Comparison of ENCODE assay signal across 8 mouse cellular contexts in the genomic region with DNA sequence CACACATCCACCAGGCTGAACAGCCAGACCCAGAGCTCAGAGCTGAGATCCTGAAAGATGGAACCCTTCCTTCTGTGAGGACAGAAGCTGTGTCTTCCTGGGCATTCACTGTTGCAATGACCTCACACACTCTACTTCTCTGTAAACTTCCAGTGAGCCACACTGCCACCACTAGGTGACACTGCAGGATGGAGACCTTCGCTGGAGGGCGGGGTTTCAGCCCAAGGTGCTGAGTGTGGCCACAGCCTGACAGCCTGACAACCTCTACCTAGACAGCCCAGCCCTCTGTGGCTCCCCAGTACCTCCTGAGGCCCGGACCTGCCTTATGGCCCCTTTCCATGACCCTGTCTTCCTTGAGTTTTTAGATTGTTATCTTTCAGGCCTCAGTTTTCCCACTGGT. TPM values are rescaled to one million over a fixed set of nuclear protein-coding genes. Genes with fewer than 3 reads are reported as not detected.
A peak's percentile ranks its signal among the peaks of the same experiment; 100 is the strongest.
DNase-seq lines count a peak whose midpoint lies in the region; ATAC-seq lines count a peak whose summit lies in the region.

No protein-coding gene starts in this region.

- H3K9ac ChIP-seq in forebrain, embryonic 11.5 days (ENCODE audit: low read length) = no peak overlapping the region
- H3K9ac ChIP-seq in liver, embryonic 13.5 days = no peak overlapping the region

- no peak overlapping the region for H3K4me2 ChIP-seq in forebrain, embryonic 11.5 days (ENCODE audit: low read depth, low read length, severe bottlenecking)
- H3K4me2 ChIP-seq in liver, embryonic 13.5 days = no peak overlapping the region

- H3K27me3 ChIP-seq in forebrain, embryonic 11.5 days (ENCODE audit: control insufficient read depth, insufficient read depth, low read length) = no peaks in the 10 kb centered on the region; the same call in 1 of the 2 replicates
- H3K27me3 ChIP-seq in liver, embryonic 13.5 days = peaks cover 8% of the 10 kb centered on the region

- 12% methylated on average over 3 of the region's 3 CpGs for WGBS in forebrain, embryonic 11.5 days
- WGBS in liver, embryonic 13.5 days (ENCODE audit: insufficient replicate concordance) = 15% methylated on average over 3 of the region's 3 CpGs

- peak; percentile 81 for ATAC-seq in forebrain, embryonic 11.5 days (replicated peaks; ENCODE audit: low FRiP score)
- ATAC-seq in liver, embryonic 13.5 days (ENCODE audit: low read depth) = peak; percentile 59; the same call in 1 of the 2 replicates

- no peak overlapping the region for H3K27ac ChIP-seq in forebrain, embryonic 11.5 days (ENCODE audit: low read depth, low read length)
- no peak overlapping the region for H3K27ac ChIP-seq in liver, embryonic 13.5 days

- no peak overlapping the region for H3K4me3 ChIP-seq in forebrain, embryonic 11.5 days (ENCODE audit: low read depth, low read length)
- no peak overlapping the region for H3K4me3 ChIP-seq in liver, embryonic 13.5 days (replicated peaks)

- no peaks in the 10 kb centered on the region for H3K4me1 ChIP-seq in forebrain, embryonic 11.5 days (replicated peaks; ENCODE audit: control insufficient read depth, insufficient read depth, low read length)
- H3K4me1 ChIP-seq in liver, embryonic 13.5 days (replicated peaks) = peaks cover 3% of the 10 kb centered on the region; the same call in 1 of the 2 replicates

- DNase-seq in urinary bladder, postnatal 14 days (ENCODE audit: low spot score) = peak; percentile 38
- no peak for DNase-seq in urinary bladder, postnatal 4 days (ENCODE audit: low spot score in 2 of 2)
- peak; percentile 56 for DNase-seq in c-Kit-positive CD71-negative TER-119-negative erythroid progenitor cells, embryonic 14.5 days (ENCODE audit: low read depth)
- DNase-seq in forebrain, embryonic 11.5 days (ENCODE audit: low spot score) = peak; percentile 82
- peak; percentile 89 for DNase-seq in induced T-regulatory cell, adult 2 months (ENCODE audit: low read depth)
- DNase-seq in liver, embryonic 13.5 days = peak; percentile 68
- peak; percentile 33 for DNase-seq in neural tube, embryonic 10.5 days (ENCODE audit: extremely low spot score, low spot score)
- DNase-seq in thymus, postnatal 25 days = peak; percentile 69

- no peaks in the 10 kb centered on the region for H3K36me3 ChIP-seq in forebrain, embryonic 11.5 days (ENCODE audit: control insufficient read depth, insufficient read depth, low read length)
- H3K36me3 ChIP-seq in liver, embryonic 13.5 days = no peaks in the 10 kb centered on the region

- no peaks in the 10 kb centered on the region for H3K9me3 ChIP-seq in forebrain, embryonic 11.5 days (ENCODE audit: control insufficient read depth, low read length)
- no peaks in the 10 kb centered on the region for H3K9me3 ChIP-seq in liver, embryonic 13.5 days (replicated peaks)

RNA-seq across cellular contexts. Expression of a gene that starts 12.9 kb away (rescaled TPM):
- 0.89 and 0.96 TPM in 2 replicates for polyA plus RNA-seq in forebrain, embryonic 11.5 days (2014; fragmentation: Nextera tagmentation; extraction: Ambion mirVana)
- 0.18 TPM in 1 of 2 replicates, not detected in the other for polyA plus RNA-seq in liver, embryonic 13.5 days (2015; fragmentation: Nextera tagmentation; extraction: Ambion mirVana)

RNA-seq across cellular contexts. Expression of a gene that starts 14.7 kb away (rescaled TPM):
- polyA plus RNA-seq in forebrain, embryonic 11.5 days (2014; fragmentation: Nextera tagmentation; extraction: Ambion mirVana) = 3.2 and 4.0 TPM in 2 replicates
- 0.03 and 0.09 TPM in 2 replicates for polyA plus RNA-seq in liver, embryonic 13.5 days (2015; fragmentation: Nextera tagmentation; extraction: Ambion mirVana)

RNA-seq across cellular contexts. Expression of a gene that starts 30.2 kb away (rescaled TPM):
- polyA plus RNA-seq in forebrain, embryonic 11.5 days (2014; fragmentation: Nextera tagmentation; extraction: Ambion mirVana) = 8.2 and 9.8 TPM in 2 replicates
- not detected in 2 replicates for polyA plus RNA-seq in liver, embryonic 13.5 days (2015; fragmentation: Nextera tagmentation; extraction: Ambion mirVana)

Comparison
In these comparisons a context has a peak if more than half of its experiments do, and no peak if none do; other contexts are left out.
1. DNase-seq: peak in urinary bladder, postnatal 14 days (single experiment), c-Kit-positive CD71-negative TER-119-negative erythroid progenitor cells, embryonic 14.5 days (single experiment), forebrain, embryonic 11.5 days (single experiment), induced T-regulatory cell, adult 2 months (single experiment), liver, embryonic 13.5 days (single experiment), neural tube, embryonic 10.5 days (single experiment) and thymus, postnatal 25 days (single experiment); none in urinary bladder, postnatal 4 days (0 of 2).